Mouse (Mus musculus): ENCODE data around the gene Olfr224. TPM values are rescaled to one million over a fixed set of nuclear protein-coding genes. Genes with fewer than 3 reads are reported as not detected.

The Olfr224 gene
- polyA plus RNA-seq, 1 experiment from 2014 or later = not detected

- Histone ChIP-seq H3K4me3 (replicated peaks; ENCODE audit: low read depth, low read length) (no peak overlapping the region), H3K4me2 (ENCODE audit: low read length) (no peak overlapping the region), H3K9me3 (replicated peaks; ENCODE audit: low read length) (no peaks in the 10 kb centered on the region), H3K27me3 (ENCODE audit: insufficient read depth, low read length) (no peaks in the 10 kb centered on the region), H3K9ac (ENCODE audit: low read depth, low read length) (no peak overlapping the region), H3K36me3 (ENCODE audit: insufficient read depth, low read length) (no peaks in the 10 kb centered on the region), H3K27ac (no peak overlapping the region), H3K4me1 (replicated peaks; ENCODE audit: insufficient read depth, low read length) (no peaks in the 10 kb centered on the region)
- WGBS = 89% methylated on average over 12 of the region's 12 CpGs
- TF ChIP-seq CTCF (IDR thresholded peaks at IDR 0.05; ENCODE audit: low read depth) = no peak
- ATAC-seq (replicated peaks; ENCODE audit: low FRiP score, low read depth) (no peak), DNase-seq (ENCODE audit: low spot score) (no peak)
Observed at GRCm38 (mm10) chr11:58606177-58606919, 36.0 kb upstream of the Olfr224 start.

DNA sequence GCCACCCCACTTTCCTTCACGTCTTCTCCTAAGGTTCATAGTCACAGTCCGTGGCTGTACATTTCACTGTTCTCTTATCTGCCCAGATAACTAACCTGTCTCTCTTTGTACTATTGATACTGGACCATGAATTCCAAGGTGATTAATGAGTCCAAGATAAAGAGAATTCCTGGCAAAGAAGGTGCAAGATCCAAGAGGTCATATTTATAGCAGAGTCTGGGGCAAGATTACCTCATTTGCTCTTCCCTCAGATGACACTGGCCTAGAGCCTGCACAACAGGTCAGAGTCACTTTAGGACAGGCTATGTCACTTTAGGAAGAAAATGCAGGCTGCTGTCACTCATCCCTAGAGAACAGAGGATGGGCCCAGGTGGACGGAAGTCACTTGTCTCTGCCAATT is 34.9 kb upstream of the Olfr224 start:
- H3K36me3 ChIP-seq (ENCODE audit: insufficient read depth, low read length) = no peaks in the 10 kb centered on the region
- no peak for TF ChIP-seq CTCF (IDR thresholded peaks at IDR 0.05; ENCODE audit: low read depth)
- no peak overlapping the region for H3K4me2 ChIP-seq (ENCODE audit: low read length)
- H3K9me3 ChIP-seq (replicated peaks; ENCODE audit: low read length) = no peaks in the 10 kb centered on the region
- ATAC-seq (replicated peaks; ENCODE audit: low FRiP score, low read depth) = no peak
- no peaks in the 10 kb centered on the region for H3K4me1 ChIP-seq (replicated peaks; ENCODE audit: insufficient read depth, low read length)
- no peak overlapping the region for H3K4me3 ChIP-seq (replicated peaks; ENCODE audit: low read depth, low read length)
- no peak for DNase-seq (ENCODE audit: low spot score)
- H3K27me3 ChIP-seq (ENCODE audit: insufficient read depth, low read length) = no peaks in the 10 kb centered on the region
- 74% methylated on average over 3 of the region's 3 CpGs for WGBS
- H3K9ac ChIP-seq (ENCODE audit: low read depth, low read length) = no peak overlapping the region
- H3K27ac ChIP-seq = no peak overlapping the region

GRCm38 (mm10) chr11:58604688-58605087 is 34.3 kb upstream of the Olfr224 start:
- DNase-seq (ENCODE audit: low spot score) (no peak), ATAC-seq (replicated peaks; ENCODE audit: low FRiP score, low read depth) (no peak)
- Histone ChIP-seq H3K9me3 (replicated peaks; ENCODE audit: low read length) (no peaks in the 10 kb centered on the region), H3K27ac (no peak overlapping the region), H3K36me3 (ENCODE audit: insufficient read depth, low read length) (no peaks in the 10 kb centered on the region), H3K4me1 (replicated peaks; ENCODE audit: insufficient read depth, low read length) (no peaks in the 10 kb centered on the region), H3K9ac (ENCODE audit: low read depth, low read length) (no peak overlapping the region), H3K4me2 (ENCODE audit: low read length) (no peak overlapping the region), H3K4me3 (replicated peaks; ENCODE audit: low read depth, low read length) (no peak overlapping the region), H3K27me3 (ENCODE audit: insufficient read depth, low read length) (no peaks in the 10 kb centered on the region)
- no peak for TF ChIP-seq CTCF (IDR thresholded peaks at IDR 0.05; ENCODE audit: low read depth)
- WGBS = 21% methylated on average over 2 of the region's 2 CpGs

- H3K27me3 ChIP-seq (ENCODE audit: insufficient read depth, low read length) = no peaks in the 10 kb centered on the region
- no peak overlapping the region for H3K27ac ChIP-seq
- no peak overlapping the region for H3K4me3 ChIP-seq (replicated peaks; ENCODE audit: low read depth, low read length)
- WGBS = 69% methylated on average over 6 of the region's 6 CpGs
- H3K4me1 ChIP-seq (replicated peaks; ENCODE audit: insufficient read depth, low read length) = no peaks in the 10 kb centered on the region
- H3K4me2 ChIP-seq (ENCODE audit: low read length) = no peak overlapping the region
- H3K9me3 ChIP-seq (replicated peaks; ENCODE audit: low read length) = no peaks in the 10 kb centered on the region
- H3K36me3 ChIP-seq (ENCODE audit: insufficient read depth, low read length) = no peaks in the 10 kb centered on the region
- no peak for ATAC-seq (replicated peaks; ENCODE audit: low FRiP score, low read depth)
- no peak for DNase-seq (ENCODE audit: low spot score)
- TF ChIP-seq CTCF (IDR thresholded peaks at IDR 0.05; ENCODE audit: low read depth) = no peak
- no peak overlapping the region for H3K9ac ChIP-seq (ENCODE audit: low read depth, low read length)
Observed at GRCm38 (mm10) chr11:58602800-58603560, 32.6 kb upstream of the Olfr224 start.

GRCm38 (mm10) chr11:58602062-58602461 is 31.7 kb upstream of the Olfr224 start:
- no peaks in the 10 kb centered on the region for H3K36me3 ChIP-seq (ENCODE audit: insufficient read depth, low read length)
- H3K9ac ChIP-seq (ENCODE audit: low read depth, low read length) = no peak overlapping the region
- DNase-seq (ENCODE audit: low spot score) = no peak
- no peak overlapping the region for H3K27ac ChIP-seq
- H3K4me2 ChIP-seq (ENCODE audit: low read length) = no peak overlapping the region
- no peak for ATAC-seq (replicated peaks; ENCODE audit: low FRiP score, low read depth)
- no peaks in the 10 kb centered on the region for H3K9me3 ChIP-seq (replicated peaks; ENCODE audit: low read length)
- no peak for TF ChIP-seq CTCF (IDR thresholded peaks at IDR 0.05; ENCODE audit: low read depth)
- no peaks in the 10 kb centered on the region for H3K27me3 ChIP-seq (ENCODE audit: insufficient read depth, low read length)
- no peaks in the 10 kb centered on the region for H3K4me1 ChIP-seq (replicated peaks; ENCODE audit: insufficient read depth, low read length)
- no peak overlapping the region for H3K4me3 ChIP-seq (replicated peaks; ENCODE audit: low read depth, low read length)

GRCm38 (mm10) chr11:58597837-58598236 is 27.5 kb upstream of the Olfr224 start:
- Histone ChIP-seq H3K36me3 (ENCODE audit: insufficient read depth, low read length) (no peaks in the 10 kb centered on the region), H3K4me1 (replicated peaks; ENCODE audit: insufficient read depth, low read length) (no peaks in the 10 kb centered on the region), H3K9ac (ENCODE audit: low read depth, low read length) (no peak overlapping the region), H3K4me3 (replicated peaks; ENCODE audit: low read depth, low read length) (no peak overlapping the region), H3K27ac (no peak overlapping the region), H3K27me3 (ENCODE audit: insufficient read depth, low read length) (no peaks in the 10 kb centered on the region), H3K9me3 (replicated peaks; ENCODE audit: low read length) (no peaks in the 10 kb centered on the region), H3K4me2 (ENCODE audit: low read length) (no peak overlapping the region)
- 85% methylated on average over 13 of the region's 13 CpGs for WGBS
- ATAC-seq (replicated peaks; ENCODE audit: low FRiP score, low read depth) (no peak), DNase-seq (ENCODE audit: low spot score) (no peak)
- TF ChIP-seq CTCF (IDR thresholded peaks at IDR 0.05; ENCODE audit: low read depth) = no peak

All from kidney, postnatal 0 days (tissue).